Mouse (Mus musculus) spleen, postnatal 10 days (tissue): ENCODE results near the gene Klhl5.

Experiments used
- DNase-seq, 2 experiments: peaks; one replicate each; pipeline ENCODE4 v3.0.0; 2021 to 2022; ENCODE audit warnings: low spot score in 2 of 2

Klhl5 gene

GRCm38 (mm10) chr5:65146749-65147148 is 39.4 kb downstream of the Klhl5 start:
- no peak for DNase-seq

GRCm38 (mm10) chr5:65149706-65150105 is 42.4 kb downstream of the Klhl5 start:
- DNase-seq = no peak

GRCm38 (mm10) chr5:65150376-65150955 is 43.1 kb downstream of the Klhl5 start:
- no peak for DNase-seq

GRCm38 (mm10) chr5:65151276-65151675 is 43.9 kb downstream of the Klhl5 start:
- no peak for DNase-seq

GRCm38 (mm10) chr5:65151767-65152166 is 44.4 kb downstream of the Klhl5 start:
- DNase-seq = no peak

GRCm38 (mm10) chr5:65154287-65154686 is 46.9 kb downstream of the Klhl5 start:
- no peak for DNase-seq

GRCm38 (mm10) chr5:65156853-65157252 is 49.5 kb downstream of the Klhl5 start:
- peak; percentile 35 to 60 for DNase-seq

- no peak for DNase-seq
Measured at GRCm38 (mm10) chr5:65157412-65158381, 50.4 kb downstream of the Klhl5 start.

GRCm38 (mm10) chr5:65158696-65159305 is 51.5 kb downstream of the Klhl5 start:
- DNase-seq = no peak

- DNase-seq = no peak
Measured at GRCm38 (mm10) chr5:65163001-65163400, 55.7 kb downstream of the Klhl5 start.

- DNase-seq = no peak
Measured at GRCm38 (mm10) chr5:65163489-65164092, 56.3 kb downstream of the Klhl5 start.

GRCm38 (mm10) chr5:65170206-65170605 is 62.9 kb downstream of the Klhl5 start:
- no peak for DNase-seq

GRCm38 (mm10) chr5:65175035-65175917 is 67.9 kb downstream of the Klhl5 start:
- DNase-seq = no peak

GRCm38 (mm10) chr5:65175918-65176484 is 68.7 kb downstream of the Klhl5 start:
- DNase-seq = no peak

- no peak for DNase-seq
Measured at GRCm38 (mm10) chr5:65177026-65177514, 69.7 kb downstream of the Klhl5 start.

- no peak for DNase-seq
Measured at GRCm38 (mm10) chr5:65178477-65178876, 71.1 kb downstream of the Klhl5 start.

GRCm38 (mm10) chr5:65181160-65181793 is 73.9 kb downstream of the Klhl5 start:
- no peak for DNase-seq

GRCm38 (mm10) chr5:65181794-65182169 is 74.4 kb downstream of the Klhl5 start:
- DNase-seq = no peak

- no peak for DNase-seq
Measured at GRCm38 (mm10) chr5:65182268-65182667, 74.9 kb downstream of the Klhl5 start.

- no peak for DNase-seq
Measured at GRCm38 (mm10) chr5:65191601-65192000, 84.3 kb downstream of the Klhl5 start.
